Mouse (Mus musculus) heart, postnatal 25 days (tissue): ENCODE results near the gene Kif4. TPM values are rescaled to one million over a fixed set of nuclear protein-coding genes. Genes with fewer than 3 reads are reported as not detected.
A peak's percentile ranks its signal among the peaks of the same experiment; 100 is the strongest.

Experiments used
- DNase-seq: peaks from one replicate; pipeline ENCODE4 v3.0.0; 2022; ENCODE audit warnings: low spot score
- intact Hi-C: fragments of 180-260 bp; cut with DNase I; formaldehyde crosslinking; loops from one replicate; pipeline ENCODE4 v1.15.1; 2025
- total RNA-seq, 2 experiments: library from RNA; stranded (reverse); gene quantifications; 2 replicates each; pipeline ENCODE4 v1.2.3; 2021

Gene Kif4
- under 1 TPM; 0.55 to 0.59 TPM for total RNA-seq

- no peak for DNase-seq
- intact Hi-C loops: no loop called here
Observed at GRCm38 (mm10) chrX:100625546-100625801, at the start of gene Kif4. TSS of gene Kif4 (plus strand) at chrX:100625737.

GRCm38 (mm10) chrX:100594791-100595190 is 30.7 kb upstream of the Kif4 start, which contains the start of gene P2ry4:
TSS of gene P2ry4 (minus strand) at chrX:100594869.
- intact Hi-C loops: no loop called here
- no peak for DNase-seq

GRCm38 (mm10) chrX:100597439-100597838 is 28.1 kb upstream of the Kif4 start:
- DNase-seq: no peak
- intact Hi-C loops: no loop called here

GRCm38 (mm10) chrX:100599755-100600154 is 25.8 kb upstream of the Kif4 start:
- DNase-seq: no peak
- intact Hi-C loops: no loop called here

- intact Hi-C loops: no loop called here
- no peak for DNase-seq
Observed at GRCm38 (mm10) chrX:100605314-100605713, 20.2 kb upstream of the Kif4 start, which contains the start of gene Arr3. TSS of gene Arr3 (plus strand) at chrX:100605497.

- intact Hi-C loops: no loop called here
- DNase-seq: no peak
Observed at GRCm38 (mm10) chrX:100618488-100618887, 7.0 kb upstream of the Kif4 start.

GRCm38 (mm10) chrX:100621366-100621765 is 4.2 kb upstream of the Kif4 start:
- intact Hi-C loops: loop anchor here (1.0 kb wide), 1 partner anchor 117 kb away; no protein-coding TSS in a partner anchor
- DNase-seq: no peak

GRCm38 (mm10) chrX:100624242-100624641 is 1.3 kb upstream of the Kif4 start:
- no peak for DNase-seq
- intact Hi-C loops: no loop called here

GRCm38 (mm10) chrX:100625146-100625545 is 391 bp upstream of the Kif4 start:
- intact Hi-C loops: no loop called here
- no peak for DNase-seq

GRCm38 (mm10) chrX:100625802-100626793 is 561 bp downstream of the Kif4 start, which contains the start of gene Pdzd11:
TSS of gene Pdzd11 (minus strand) at chrX:100626568.
- peak; percentile 86 for DNase-seq
- intact Hi-C loops: no loop called here

- intact Hi-C loops: no loop called here
- DNase-seq: no peak
Observed at GRCm38 (mm10) chrX:100629076-100629475, 3.5 kb downstream of the Kif4 start.

- DNase-seq: no peak
- intact Hi-C loops: no loop called here
Observed at GRCm38 (mm10) chrX:100638477-100638876, 12.9 kb downstream of the Kif4 start.

- intact Hi-C loops: no loop called here
- DNase-seq: no peak
Observed at GRCm38 (mm10) chrX:100652848-100653247, 27.3 kb downstream of the Kif4 start.

- intact Hi-C loops: no loop called here
- DNase-seq: no peak
Observed at GRCm38 (mm10) chrX:100664825-100665224, 39.3 kb downstream of the Kif4 start.

GRCm38 (mm10) chrX:100678204-100678603 is 52.7 kb downstream of the Kif4 start:
- intact Hi-C loops: no loop called here
- no peak for DNase-seq

- intact Hi-C loops: no loop called here
- DNase-seq: no peak
Observed at GRCm38 (mm10) chrX:100686527-100686926, 61.0 kb downstream of the Kif4 start.

GRCm38 (mm10) chrX:100687360-100688032 is 62.0 kb downstream of the Kif4 start:
- DNase-seq: no peak
- intact Hi-C loops: no loop called here

- intact Hi-C loops: no loop called here
- DNase-seq: no peak
Observed at GRCm38 (mm10) chrX:100688033-100688370, 62.5 kb downstream of the Kif4 start.

- intact Hi-C loops: no loop called here
- DNase-seq: no peak
Observed at GRCm38 (mm10) chrX:100696776-100697175, 71.2 kb downstream of the Kif4 start.

- no peak for DNase-seq
- intact Hi-C loops: no loop called here
Observed at GRCm38 (mm10) chrX:100708032-100708431, 82.5 kb downstream of the Kif4 start.

- intact Hi-C loops: no loop called here
- DNase-seq: no peak
Observed at GRCm38 (mm10) chrX:100716173-100716572, 90.6 kb downstream of the Kif4 start.
